Mouse (Mus musculus): ENCODE results near the gene Abhd14a. TPM values are rescaled to one million over a fixed set of nuclear protein-coding genes. Genes with fewer than 3 reads are reported as not detected.
A peak's percentile ranks its signal among the peaks of the same experiment; 100 is the strongest.

Abhd14a gene
- total RNA-seq, 2 experiments from 2014 or later = 51.1 to 53.2 TPM

DNA sequence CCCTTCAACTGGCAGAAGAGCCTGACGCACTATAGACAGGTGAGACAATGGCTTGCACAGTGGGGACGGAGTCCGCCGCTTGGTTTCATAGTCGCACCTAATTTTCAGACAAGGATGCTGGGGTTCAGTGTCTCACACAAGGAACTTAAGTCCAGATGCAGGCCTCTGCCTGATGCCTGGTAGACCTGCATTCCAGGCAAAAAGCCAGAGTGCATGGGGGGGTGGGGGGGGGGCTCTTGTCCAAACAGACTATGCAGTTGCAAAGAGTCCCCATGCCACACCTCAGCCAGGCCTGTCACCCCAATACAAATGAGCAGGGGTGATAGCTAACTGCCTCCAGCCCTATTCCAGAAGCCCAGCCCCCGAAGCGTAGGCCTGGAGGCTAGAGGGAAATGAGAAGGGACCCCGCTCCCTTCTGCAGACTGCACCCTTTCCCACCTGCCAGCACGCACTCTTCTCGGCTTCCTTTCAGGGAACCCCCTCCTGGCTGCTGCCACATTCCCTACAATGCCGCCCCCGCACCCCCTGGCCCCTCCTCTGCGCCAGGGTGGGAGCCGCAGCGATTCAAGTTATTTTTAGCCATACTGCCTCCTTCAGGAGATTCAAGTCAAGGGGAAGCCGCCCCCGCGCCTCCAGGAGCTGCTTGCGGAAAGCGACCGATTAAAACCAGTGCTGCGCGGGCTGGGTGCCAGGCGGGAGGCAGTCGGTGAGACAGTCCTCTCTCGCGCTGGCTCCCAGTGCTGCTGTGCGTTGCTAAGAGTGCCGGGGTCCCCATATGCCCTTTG is 29.4 kb downstream of the Abhd14a start:
- peak; percentile 83 to 89 for DNase-seq (ENCODE audit: low spot score in 2 of 2)

DNA sequence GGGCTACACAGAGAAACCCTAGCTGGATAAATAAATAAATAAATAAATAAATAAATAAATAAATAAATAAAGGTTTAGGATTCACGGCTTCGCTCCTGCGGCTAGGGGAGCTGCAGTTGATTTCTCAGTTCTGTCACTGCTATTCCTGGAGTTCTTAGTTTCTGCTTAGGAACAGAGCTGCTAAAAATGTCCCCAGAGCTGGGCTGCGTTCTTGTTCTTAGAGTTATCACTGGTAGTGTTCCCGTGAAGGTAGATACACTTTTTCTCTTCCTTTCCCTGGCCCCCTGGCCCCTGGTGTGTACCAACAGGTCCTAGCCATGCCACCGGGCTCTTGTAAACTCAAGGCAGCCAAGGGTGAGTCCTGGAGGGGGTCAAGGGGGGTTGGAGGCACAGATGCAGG is 30.7 kb downstream of the Abhd14a start:
- DNase-seq (ENCODE audit: low spot score in 2 of 2) = no peak

DNA sequence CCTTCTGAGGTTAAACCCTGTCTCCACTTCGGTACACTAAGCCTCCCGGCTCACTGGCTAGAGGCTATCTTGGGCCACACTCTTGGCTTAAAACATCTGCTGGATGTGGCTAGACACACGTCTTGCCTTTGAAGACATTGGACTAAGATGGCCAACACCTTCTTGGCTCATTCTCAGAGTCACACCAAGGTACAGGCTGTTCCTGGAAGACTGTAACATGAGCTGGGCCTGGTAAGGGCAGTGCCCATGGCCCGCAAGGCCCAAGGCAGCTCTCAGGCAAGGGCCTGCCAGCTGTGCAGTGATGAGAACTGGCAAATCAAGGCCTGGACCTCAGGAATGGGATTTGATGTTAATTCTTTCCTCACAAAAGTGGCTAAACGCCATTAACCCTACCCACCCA is 33.9 kb downstream of the Abhd14a start:
- no peak for DNase-seq (ENCODE audit: low spot score in 2 of 2)

DNA sequence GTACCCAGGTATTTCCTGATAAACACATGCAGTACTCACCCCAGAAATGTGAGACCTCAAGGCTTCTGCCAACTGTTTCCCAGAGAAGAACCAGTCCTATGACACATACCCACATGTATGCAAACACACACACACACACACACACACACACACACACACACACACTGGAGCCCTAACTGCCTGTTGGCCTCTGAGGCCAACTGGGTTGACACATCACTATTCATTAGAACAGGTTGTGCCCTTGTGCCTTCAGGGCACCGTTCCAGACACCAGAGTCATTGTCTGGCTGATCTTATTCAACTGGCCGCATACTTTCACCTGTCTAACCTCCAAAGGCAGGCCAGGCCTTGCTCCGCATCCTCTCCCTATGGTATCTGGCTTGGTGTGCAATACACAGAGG is 35.3 kb downstream of the Abhd14a start:
- no peak for DNase-seq (ENCODE audit: low spot score in 2 of 2)

DNA sequence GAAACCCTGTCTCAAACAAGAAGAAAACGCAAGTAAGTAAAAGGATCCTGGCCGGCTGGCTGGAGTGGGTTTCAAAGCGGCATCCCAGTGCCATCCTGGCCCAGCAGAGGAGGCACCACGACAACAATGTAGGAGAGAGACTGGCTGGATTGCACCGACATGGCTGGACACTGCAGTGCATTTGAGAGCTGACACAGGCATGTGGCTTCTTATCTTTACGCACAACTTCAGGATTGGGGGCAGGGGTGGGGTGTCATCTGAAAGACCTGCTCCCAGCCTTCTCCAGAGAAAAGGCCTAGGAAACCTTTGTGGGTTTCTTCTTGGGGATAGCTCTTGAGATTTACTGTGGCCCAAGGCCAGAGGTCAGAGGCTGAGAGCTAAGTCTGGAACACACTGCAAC is 35.7 kb downstream of the Abhd14a start:
- DNase-seq (ENCODE audit: low spot score in 2 of 2) = no peak

DNA sequence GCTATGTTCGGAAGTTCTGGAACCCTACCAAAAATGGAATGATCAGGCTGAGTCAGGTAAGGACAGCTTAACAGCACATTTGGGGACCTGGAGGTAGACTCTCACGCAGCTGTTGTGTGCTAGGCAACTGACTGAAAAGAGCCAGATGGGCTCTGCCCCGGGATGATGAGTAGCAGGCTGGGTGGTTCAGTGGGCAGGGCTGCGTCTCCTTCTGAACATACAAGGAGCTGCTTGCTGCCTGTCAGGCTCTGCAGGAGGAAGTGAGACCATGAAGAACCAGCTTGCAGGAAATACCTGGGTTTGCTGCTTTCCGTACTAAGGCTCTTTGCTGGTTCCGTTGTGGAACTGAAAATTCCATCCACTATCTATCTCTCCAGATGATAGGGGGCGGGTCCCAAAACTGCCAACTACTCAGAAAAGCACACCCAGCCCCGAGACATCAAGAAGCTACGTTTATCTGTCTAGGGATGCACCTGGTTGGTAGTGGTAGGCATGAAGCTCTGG is 36.3 kb downstream of the Abhd14a start:
- DNase-seq (ENCODE audit: low spot score in 2 of 2) = no peak

DNA sequence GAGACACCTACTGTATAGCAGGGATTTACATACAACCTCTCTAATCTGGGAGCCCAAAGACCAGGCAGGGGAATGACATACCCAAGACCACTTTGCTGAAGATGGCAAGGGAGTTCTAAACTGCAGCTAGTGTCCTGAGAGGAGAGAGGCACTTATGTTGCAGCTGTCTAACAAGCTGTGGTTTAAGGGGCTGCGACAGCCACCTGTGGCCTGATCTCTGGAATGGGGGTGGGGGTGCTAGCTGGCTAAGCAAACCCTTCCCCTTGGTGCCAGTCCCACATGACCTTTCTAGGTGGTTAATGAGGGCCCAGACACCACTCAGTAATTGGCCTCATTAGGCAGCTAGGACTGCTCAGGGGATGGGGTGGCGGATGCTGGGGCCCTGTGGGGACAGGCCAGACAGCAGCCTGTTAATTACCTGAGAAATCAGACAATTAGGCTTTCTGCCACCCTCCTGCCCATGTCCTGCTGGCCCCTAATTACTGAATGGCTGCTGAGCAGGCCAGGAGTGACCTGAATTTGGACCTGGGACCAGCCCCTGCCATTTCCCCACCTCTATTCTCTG is 37.3 kb downstream of the Abhd14a start:
- DNase-seq (ENCODE audit: low spot score in 2 of 2) = no peak

DNA sequence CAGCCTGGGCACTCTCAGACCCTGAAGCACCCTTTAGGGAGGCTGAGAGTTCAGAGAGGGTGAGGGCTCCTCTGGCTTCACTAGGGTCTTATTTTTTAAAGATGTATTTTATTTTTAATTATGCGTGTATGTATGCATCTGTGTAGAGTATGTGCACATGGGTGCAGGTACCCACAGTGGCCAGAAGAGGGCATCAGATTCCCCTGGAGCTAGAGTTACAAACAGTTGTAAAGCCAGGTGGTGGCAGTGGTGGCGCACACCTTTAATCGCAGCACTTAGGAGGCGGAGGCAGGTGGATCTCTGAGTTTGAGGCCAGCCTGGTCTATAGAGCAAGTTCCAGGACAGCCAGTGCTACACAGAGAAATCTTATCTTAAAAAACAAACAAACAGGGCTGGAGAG is 38.4 kb downstream of the Abhd14a start:
- DNase-seq (ENCODE audit: low spot score in 2 of 2) = no peak

DNA sequence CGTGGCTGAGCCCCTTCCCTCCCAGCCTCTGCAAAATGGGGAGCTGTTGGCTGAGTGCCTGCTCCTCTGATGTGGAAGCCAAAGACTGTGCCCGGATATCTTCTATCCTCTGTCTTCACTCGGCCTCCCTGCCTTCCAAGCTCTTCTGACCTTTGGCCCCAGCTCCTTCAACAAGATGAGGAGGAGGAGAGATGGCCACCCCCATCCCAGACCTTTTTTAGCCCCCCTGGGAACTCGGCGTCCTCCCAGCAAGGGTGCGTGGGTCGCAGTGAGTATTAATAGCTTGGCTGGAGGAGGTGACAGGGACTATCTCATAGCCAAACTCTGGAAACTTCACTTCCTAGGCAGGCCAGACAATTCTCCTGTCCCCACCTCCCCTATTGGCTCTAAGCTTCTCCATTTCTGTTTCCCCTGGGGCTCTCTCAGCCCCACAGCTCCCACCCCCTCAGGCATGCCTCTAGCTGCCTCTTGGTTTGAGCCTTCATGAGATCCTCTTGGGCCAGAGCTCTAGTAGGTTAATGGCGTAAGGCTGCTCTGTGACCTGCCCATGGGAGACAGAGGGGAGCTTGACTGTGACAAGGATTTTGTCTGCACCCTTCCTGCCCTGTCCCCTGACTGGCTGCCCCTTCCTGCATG is 40.9 kb downstream of the Abhd14a start:
- no peak for DNase-seq (ENCODE audit: low spot score in 2 of 2)

DNA sequence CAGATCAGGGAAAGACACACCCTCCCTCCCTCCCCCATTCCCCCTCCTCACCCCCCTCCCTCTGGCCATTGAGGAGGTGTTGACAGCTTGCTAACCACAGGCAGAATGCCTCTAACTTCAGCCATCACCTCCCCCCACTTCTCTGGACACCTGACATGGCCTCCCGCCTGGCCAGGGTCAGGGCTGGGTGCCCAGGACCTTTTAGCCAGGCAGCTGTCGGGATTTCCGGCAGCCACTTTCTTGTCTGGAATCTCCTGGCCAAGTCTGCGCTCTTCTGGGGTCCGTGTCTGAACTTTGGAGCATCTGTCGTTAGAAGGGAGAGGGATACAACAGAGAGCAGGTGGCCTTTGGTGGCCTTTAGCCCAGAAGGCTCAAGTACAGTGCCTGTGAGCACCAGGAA is 42.2 kb downstream of the Abhd14a start:
- no peak for DNase-seq (ENCODE audit: low spot score in 2 of 2)

DNA sequence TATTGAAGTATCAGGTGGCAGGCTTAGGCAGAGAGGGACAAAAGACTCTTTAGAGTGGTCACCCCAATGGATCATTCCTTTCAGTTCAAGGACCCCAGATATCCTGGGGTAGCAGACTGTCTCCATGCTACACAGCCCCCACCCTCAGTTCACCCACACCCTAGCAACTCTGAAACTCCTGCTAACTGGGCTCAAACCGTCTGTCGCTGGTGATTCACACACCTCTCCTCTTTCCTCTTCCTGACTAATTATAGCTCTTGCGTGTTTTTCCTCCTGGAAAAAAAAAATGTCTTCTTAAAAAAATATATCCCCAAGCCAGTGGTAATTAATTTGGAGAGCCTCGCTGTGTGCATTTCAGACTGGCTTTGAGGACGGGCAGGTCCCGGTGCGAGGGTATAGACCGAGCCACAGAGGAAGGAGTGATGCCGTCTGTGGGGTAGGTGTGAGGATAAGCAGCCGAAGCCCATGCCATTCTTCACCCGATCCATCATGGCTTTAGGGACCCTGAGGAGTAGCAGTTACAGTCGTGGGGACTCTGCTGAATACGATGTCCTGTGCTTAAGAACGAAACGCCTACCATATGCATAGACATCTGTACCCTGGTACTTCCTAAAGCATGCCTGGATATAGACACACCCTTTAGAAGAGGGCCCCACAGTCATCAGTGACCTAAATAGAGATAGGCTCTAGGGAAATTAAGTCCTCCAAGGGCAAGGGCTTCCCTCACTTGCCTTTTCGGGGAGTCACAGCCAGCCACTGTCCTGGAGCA is 44.7 kb downstream of the Abhd14a start:
- DNase-seq (ENCODE audit: low spot score in 2 of 2) = peak in 1 of 2 experiments; percentile 23

DNA sequence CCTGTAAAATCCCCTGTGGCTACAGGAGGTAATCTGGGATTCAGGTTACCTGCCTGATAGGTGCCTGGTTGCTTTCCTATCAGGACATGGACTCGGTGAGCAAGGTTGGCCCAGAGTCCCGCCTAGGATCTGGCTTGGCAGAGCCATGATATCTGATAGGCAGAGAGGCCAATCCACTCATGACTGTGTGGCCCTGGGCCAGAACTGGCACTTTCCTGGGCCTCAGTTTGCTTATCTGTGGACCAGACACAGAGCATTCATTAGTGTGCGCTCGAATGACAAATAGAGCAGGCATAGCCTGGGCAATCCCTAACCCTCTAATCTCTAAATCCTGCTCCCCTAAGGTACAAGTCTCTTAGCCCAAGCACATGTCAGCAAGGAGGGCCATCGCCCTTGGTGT is 45.3 kb downstream of the Abhd14a start:
- peak in 1 of 2 experiments; percentile 15 for DNase-seq (ENCODE audit: low spot score in 2 of 2)

DNA sequence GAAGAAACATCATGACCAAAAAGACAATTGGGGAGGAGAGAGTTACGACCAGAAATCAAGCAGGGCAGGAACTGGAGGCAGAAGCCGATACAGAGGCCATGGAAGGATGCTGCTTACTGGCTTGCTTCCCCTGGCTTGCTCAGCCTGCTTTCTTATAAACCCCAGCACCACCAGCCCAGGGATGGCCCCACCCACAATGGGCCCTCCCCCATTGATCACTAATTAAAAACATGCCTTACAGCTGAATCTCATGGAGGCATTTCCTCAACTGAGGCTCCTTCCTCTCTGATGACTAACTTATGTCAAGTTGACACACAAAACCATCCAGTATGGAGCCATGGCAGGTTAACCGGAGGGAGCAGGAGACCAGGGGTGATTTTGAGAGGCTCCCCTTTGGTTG is 47.7 kb downstream of the Abhd14a start:
- DNase-seq (ENCODE audit: low spot score in 2 of 2) = no peak

DNA sequence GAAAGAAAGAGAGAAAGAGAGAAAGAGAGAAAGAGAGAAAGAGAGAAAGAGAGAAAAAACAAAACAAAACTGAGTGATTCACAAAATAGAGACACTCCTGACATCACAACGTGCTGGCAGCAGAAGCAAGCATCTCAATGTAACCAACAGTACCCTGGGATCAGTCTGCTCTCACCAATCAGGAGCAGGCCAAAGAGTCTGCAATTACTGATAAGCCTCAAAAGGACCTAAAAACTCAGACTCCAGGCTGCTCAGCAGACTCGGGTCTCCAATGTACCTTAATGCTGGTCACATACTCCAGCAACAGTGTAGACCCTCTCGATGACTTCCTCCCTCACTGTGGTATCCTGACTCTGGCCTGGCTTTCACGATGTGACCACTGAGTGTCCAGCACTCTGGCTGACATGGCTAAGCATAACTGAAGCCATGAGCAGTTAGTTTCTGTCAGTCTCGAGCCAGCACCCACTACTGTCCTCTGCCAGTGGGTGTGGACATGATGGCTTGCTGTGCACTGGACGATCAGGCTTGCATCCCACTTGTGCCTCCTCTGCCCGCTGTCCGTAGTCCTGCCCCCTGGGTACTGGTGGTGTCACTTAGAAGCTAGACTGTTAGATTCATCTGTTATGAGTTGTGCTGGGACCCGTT is 48.7 kb downstream of the Abhd14a start:
- DNase-seq (ENCODE audit: low spot score in 2 of 2) = no peak

DNA sequence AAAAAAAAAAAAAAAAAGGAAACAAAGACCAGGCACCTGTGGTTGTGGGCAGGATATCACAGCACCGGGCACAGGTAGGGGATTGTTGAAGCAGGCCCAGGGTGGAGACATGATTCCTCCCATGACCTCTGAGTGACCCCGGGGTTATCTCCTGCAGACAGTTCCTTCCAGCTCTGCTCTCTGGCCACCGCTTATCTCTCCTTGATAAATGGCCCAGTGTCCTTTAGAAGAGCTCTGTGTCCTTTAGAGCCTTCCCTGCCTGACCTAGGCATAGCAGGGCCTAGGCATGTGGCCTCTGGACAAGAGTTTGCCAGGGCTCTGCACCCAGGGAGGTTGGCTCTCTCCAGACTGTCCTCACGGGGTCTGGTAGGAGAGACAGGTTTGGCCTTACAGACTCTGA is 49.7 kb downstream of the Abhd14a start:
- no peak for DNase-seq (ENCODE audit: low spot score in 2 of 2)

DNA sequence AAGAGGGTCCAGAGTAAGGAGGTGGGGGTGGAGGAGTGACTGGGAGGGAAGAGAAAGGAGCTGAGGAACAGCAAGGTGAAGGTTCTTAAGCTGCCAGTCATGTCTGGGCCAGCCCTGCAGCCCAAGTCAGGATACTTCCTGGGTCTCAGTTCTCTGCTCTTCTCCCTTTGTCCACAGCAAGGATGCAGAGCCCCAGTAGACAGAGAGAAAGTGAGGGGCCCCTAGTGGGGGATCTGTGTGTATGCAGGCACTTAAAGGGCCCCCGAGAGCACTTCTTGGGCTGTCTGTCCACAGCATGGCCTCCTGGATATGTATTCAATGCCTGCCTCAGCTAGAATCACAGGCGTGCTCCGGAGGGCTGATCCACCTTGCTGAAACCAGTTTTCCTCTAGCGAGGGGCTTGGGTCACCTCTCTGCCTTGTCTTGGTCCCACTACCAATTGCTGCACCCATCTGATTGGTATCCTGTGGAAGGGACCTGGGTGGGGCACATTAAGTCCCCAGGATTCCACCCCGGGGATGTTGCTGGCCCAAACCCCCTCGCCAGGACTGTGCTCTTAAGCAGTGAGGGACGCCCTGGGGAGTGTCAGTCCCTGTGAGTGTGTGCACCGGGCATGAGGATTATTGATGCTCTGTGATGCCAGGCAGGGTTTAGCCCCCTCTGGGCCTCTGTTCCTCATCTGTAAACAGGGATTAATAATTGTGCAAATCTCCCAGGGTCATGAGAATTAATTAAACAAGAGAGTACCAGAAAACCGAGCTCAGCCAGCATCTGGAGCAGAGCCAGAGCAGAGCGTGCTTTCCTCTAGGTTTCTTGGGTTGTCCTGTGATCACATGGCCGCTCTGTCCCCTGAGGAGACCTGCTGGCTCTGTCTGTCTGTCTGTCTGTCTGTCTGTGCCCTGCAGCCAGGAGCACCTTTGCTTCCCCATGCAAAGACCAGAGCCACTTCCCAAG is 52.6 kb downstream of the Abhd14a start:
- peak in 1 of 2 experiments; percentile 41 for DNase-seq (ENCODE audit: low spot score in 2 of 2)

DNA sequence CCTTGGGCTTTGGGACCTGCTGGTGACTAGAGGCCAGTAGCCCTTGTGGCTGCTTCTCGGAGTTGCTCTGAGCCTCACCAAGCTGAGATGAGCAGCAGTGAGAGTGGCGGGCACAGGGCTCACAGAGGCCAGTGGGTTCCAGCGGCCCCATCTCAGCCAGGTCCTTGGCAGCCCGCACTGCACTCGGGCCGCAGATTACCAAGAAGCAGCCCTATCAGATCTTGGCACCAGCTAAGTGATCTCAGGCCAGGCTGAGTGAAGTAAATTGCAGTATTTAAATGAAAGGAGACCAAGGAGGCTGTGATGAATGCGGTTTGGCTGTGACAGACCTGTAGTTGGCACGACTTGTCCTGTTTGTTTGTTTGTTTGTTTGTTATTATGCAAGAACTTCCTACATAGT is 53.9 kb downstream of the Abhd14a start:
- peak in 1 of 2 experiments; percentile 15 for DNase-seq (ENCODE audit: low spot score in 2 of 2)

DNA sequence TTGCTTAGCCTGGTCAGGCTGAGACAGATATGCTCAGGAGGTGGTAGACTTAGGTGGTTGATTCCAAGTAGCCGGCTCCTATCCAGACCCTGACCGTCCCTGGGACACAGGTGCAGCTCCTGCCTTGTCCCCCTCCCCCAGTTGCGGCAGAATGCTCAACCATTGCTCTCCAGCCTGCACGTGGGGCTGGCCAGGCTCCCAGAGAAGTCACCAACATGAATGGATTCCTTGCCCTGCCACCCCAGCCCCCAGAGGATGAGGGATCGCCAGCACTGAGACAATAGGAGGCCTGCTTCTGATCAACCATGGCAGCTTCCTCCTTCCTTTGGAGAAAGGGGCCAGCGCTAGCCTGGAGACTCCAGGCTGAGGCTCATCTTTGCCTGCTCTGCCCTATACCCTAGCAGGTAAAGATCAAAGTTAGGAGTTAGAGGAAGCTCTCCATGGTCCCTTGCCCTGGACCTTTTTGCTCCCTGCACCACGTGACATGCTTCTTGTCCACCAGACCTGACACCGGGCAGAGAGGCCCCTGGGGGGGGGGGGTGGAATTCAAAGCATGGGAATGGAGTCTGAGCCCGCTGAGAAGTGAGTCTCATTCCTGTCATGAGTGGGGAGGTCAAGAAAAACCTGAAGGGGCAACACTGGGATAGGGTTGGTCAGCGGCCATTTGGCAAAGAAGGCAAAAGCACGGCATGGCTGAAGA is 54.5 kb downstream of the Abhd14a start:
- peak in 1 of 2 experiments; percentile 12 for DNase-seq (ENCODE audit: low spot score in 2 of 2)

All from layer of hippocampus, postnatal 10 days (tissue).